Mouse (Mus musculus): ENCODE measurements at regions not wholly inside any gene's neighbourhood (a gene's known extent, or its start where the extent isn't known, plus 50 kb on each side); places are given as distances from the start of the nearest gene placed in this dataset.

DNA sequence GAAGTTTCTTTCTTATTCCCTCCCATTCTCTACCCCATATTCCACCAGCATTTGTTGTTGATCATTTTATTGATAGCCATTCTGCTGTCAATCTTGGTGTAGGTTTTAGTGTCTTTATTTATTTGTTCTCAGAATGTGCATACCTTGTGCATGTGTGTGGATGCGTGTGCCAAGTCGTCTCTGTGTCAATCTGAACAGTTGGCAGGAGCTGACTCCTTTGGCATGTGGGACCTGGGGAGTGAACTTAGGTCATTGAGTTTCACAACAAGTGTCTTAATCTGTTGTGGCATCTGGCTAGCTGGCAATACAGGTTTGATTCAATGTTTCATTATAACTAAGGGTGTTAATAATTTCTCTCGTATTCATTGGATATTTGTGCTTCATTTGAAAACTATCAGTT lies 629.3 kb downstream of the Sqor start:
- TF ChIP-seq CTCF (conservative IDR thresholded peaks at IDR 0.05 in 1 of 2, IDR thresholded peaks at IDR 0.05 in 1 of 2; ENCODE audit: low read depth in 2 of 2, low read length in 2 of 2): no peak
- no peak for TF ChIP-seq TBP (conservative IDR thresholded peaks at IDR 0.05; ENCODE audit: low read depth, low read length)
- TF ChIP-seq MAX (IDR thresholded peaks at IDR 0.05; ENCODE audit: low read length): no peak
- no peak for TF ChIP-seq ZNF384 (IDR thresholded peaks at IDR 0.05; ENCODE audit: low read depth, low read length)
- no peak for TF ChIP-seq ZC3H11A (IDR thresholded peaks at IDR 0.05; ENCODE audit: low read depth, low read length)
- TF ChIP-seq CHD2 (IDR thresholded peaks at IDR 0.05; ENCODE audit: low read length): no peak
